Mouse (Mus musculus) small intestine, adult 2 months (tissue): ENCODE results near the gene Mfng. TPM values are rescaled to one million over a fixed set of nuclear protein-coding genes. Genes with fewer than 3 reads are reported as not detected.

ENCODE experiments used
- H3K27ac ChIP-seq: fragments of 200-500 bp; 2 replicates; pipeline ENCODE4 v1.5.1; 2012; ENCODE audit warnings: low read depth, low read length, control low read depth, inconsistent platforms; ENCODE audit not compliant: insufficient read depth
- H3K27me3 ChIP-seq: fragments of 200-500 bp; 2 replicates; pipeline ENCODE4 v1.6.1; 2012; ENCODE audit warnings: mild to moderate bottlenecking, moderate library complexity, low read length, inconsistent platforms; ENCODE audit not compliant: control insufficient read depth, insufficient read depth
- H3K36me3 ChIP-seq: fragments of 200-500 bp; 2 replicates; pipeline ENCODE4 v1.6.1; 2012; ENCODE audit warnings: mild to moderate bottlenecking, low read length, control low read depth, inconsistent platforms; ENCODE audit not compliant: control insufficient read depth, insufficient read depth
- H3K4me1 ChIP-seq: fragments of 200-500 bp; 2 replicates; pipeline ENCODE4 v1.6.1; 2012; ENCODE audit warnings: low read length, inconsistent platforms, mixed read lengths; ENCODE audit not compliant: control insufficient read depth, insufficient read depth, insufficient read length
- H3K4me3 ChIP-seq: fragments of 200-500 bp; 2 replicates; pipeline ENCODE4 v1.5.1; 2012; ENCODE audit warnings: low read depth, mild to moderate bottlenecking, control low read depth, inconsistent platforms, low read length, moderate library complexity
- CTCF ChIP-seq: fragments of 200-500 bp; IDR thresholded peaks from 2 replicates; pipeline ENCODE4 v1.5.1; 2012; ENCODE audit warnings: low read depth, mild to moderate bottlenecking, control low read depth, inconsistent platforms, low read length, moderate library complexity, mixed read lengths; ENCODE audit not compliant: insufficient replicate concordance, insufficient read length; ENCODE audit errors: extremely low read depth
- POLR2A ChIP-seq: fragments of 200-500 bp; IDR thresholded peaks from 2 replicates; pipeline ENCODE4 v1.6.1; 2012; ENCODE audit warnings: low read depth, mild to moderate bottlenecking, control low read depth, inconsistent platforms, low read length, moderate library complexity
- WGBS: fragments of 180-500 bp; shearing (Covaris S2); methylation state at CpG from one replicate; pipeline ENCODE4 v1.1.7; 2018; 5-methylcytosine and 5-hydroxymethylcytosine counted together
- polyA plus RNA-seq: library from polyadenylated mRNA; depleted of rRNA; stranded (reverse); fragments of >200 nt; gene quantifications from 2 replicates; pipeline ENCODE4 v1.2.3, GENCODE M21; 2012

Gene Mfng
- polyA plus RNA-seq, 1 experiment, result 7.9 TPM

DNA sequence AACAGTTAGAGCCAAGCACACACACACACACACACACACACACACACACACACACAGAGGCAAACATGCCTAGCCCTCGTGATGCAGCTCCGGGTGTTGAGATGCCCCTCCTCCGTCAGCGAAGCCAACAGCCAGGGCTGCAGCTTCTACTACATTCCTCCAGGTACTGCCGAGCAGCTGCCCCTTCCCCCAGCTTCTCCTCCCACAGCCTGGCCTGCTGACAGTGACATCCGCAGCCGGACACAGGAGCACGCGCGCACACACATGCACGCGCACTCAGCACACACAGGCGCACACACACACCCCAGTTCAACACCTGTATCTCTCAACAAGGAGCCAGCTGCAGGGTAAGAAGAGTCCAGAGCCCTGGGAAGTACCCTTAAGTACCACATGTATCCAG is 56.3 kb downstream of the Mfng start:
- Histone ChIP-seq H3K4me1 (no peaks in the 10 kb centered on the region; the same call in 1 of the 2 replicates), H3K27me3 (peaks cover 59% of the 10 kb centered on the region), H3K36me3 (no peaks in the 10 kb centered on the region), H3K4me3 (no peak overlapping the region), H3K27ac (no peak overlapping the region)
- 42% methylated on average over 13 of the region's 13 CpGs for WGBS
- TF ChIP-seq CTCF (no peak), POLR2A (no peak)

GRCm38 (mm10) chr15:78715856-78716255 is 57.4 kb downstream of the Mfng start:
- H3K27me3 ChIP-seq, result peaks cover 64% of the 10 kb centered on the region
- no peaks in the 10 kb centered on the region; the same call in 1 of the 2 replicates for H3K4me1 ChIP-seq
- no peak overlapping the region for H3K4me3 ChIP-seq
- TF ChIP-seq CTCF, result no peak
- TF ChIP-seq POLR2A, result no peak
- H3K27ac ChIP-seq, result no peak overlapping the region
- WGBS, result 33% methylated on average over 5 of the region's 5 CpGs
- H3K36me3 ChIP-seq, result no peaks in the 10 kb centered on the region

- Histone ChIP-seq H3K36me3 (no peaks in the 10 kb centered on the region), H3K4me3 (no peak overlapping the region), H3K27me3 (peaks cover 53% of the 10 kb centered on the region), H3K4me1 (no peaks in the 10 kb centered on the region; the same call in 1 of the 2 replicates), H3K27ac (no peak overlapping the region)
- 77% methylated on average over 7 of the region's 7 CpGs for WGBS
- TF ChIP-seq POLR2A, result no peak
- TF ChIP-seq CTCF, result no peak
Observed at GRCm38 (mm10) chr15:78713751-78714150, 59.5 kb downstream of the Mfng start.

- no peak overlapping the region for H3K4me3 ChIP-seq
- no peak for TF ChIP-seq CTCF
- TF ChIP-seq POLR2A, result no peak
- no peaks in the 10 kb centered on the region for H3K36me3 ChIP-seq
- H3K4me1 ChIP-seq, result no peaks in the 10 kb centered on the region
- no peak overlapping the region for H3K27ac ChIP-seq
- H3K27me3 ChIP-seq, result peaks cover 42% of the 10 kb centered on the region
- 7% methylated on average over 53 of the region's 53 CpGs for WGBS
Observed at GRCm38 (mm10) chr15:78712335-78713258, 60.7 kb downstream of the Mfng start.

- Histone ChIP-seq H3K4me1 (no peaks in the 10 kb centered on the region), H3K27me3 (peaks cover 38% of the 10 kb centered on the region), H3K4me3 (no peak overlapping the region), H3K27ac (no peak overlapping the region), H3K36me3 (no peaks in the 10 kb centered on the region)
- TF ChIP-seq CTCF, result no peak
- TF ChIP-seq POLR2A, result no peak
- WGBS, result 68% methylated on average over 7 of the region's 7 CpGs
Observed at GRCm38 (mm10) chr15:78711935-78712334, 61.3 kb downstream of the Mfng start.

DNA sequence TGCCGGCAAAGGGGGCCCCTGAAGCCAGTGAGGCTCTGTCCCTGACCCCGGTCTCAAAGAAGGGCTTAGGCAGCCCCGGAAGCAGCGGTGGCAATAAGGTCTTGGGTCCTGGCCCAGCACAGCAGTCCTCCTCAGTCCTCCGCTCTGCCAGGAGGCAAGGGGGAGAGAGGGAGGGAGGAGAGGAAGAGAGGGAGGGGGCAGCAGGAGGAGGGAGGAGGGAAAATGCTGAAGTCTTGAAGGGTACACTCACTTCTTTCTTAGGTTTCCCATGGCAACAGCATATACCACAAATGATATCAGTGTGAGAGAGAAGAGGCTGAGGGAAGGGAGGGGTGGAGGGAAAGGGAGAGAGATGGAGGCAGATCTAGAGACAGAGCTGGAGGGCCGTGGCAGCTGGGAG is 62.6 kb downstream of the Mfng start:
- WGBS, result 62% methylated on average over 6 of the region's 6 CpGs
- H3K27ac ChIP-seq, result no peak overlapping the region
- H3K27me3 ChIP-seq, result peaks cover 37% of the 10 kb centered on the region
- no peak for TF ChIP-seq POLR2A
- TF ChIP-seq CTCF, result no peak
- no peaks in the 10 kb centered on the region for H3K36me3 ChIP-seq
- H3K4me3 ChIP-seq, result no peak overlapping the region
- no peaks in the 10 kb centered on the region for H3K4me1 ChIP-seq

DNA sequence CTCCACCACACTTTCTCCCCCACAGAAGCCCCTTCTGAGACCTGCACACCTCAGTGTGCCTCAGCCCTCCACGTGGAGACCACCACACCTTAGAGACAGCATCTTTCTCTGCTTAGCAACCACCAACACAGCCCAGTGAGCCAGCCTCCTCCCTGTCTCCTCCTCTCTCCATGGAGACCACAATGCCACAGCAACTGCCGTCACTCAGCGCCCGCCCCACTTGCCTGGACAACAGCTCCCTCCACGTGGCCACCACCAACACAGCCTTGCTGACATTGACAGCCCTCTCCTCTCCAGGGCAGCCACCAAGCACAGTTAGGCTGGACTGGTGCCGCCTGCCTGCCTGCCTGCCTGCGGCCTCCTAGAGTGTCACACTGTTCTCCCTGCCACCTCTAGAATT is 63.5 kb downstream of the Mfng start:
- TF ChIP-seq CTCF (no peak), POLR2A (no peak)
- H3K27ac ChIP-seq, result no peak overlapping the region
- H3K4me3 ChIP-seq, result no peak overlapping the region
- no peaks in the 10 kb centered on the region for H3K4me1 ChIP-seq
- no peaks in the 10 kb centered on the region for H3K36me3 ChIP-seq
- H3K27me3 ChIP-seq, result peaks cover 30% of the 10 kb centered on the region
- 33% methylated on average over 7 of the region's 7 CpGs for WGBS
